Mouse (Mus musculus): ENCODE data around the gene Katna1.

- TF ChIP-seq MAFK (IDR thresholded peaks at IDR 0.05; ENCODE audit: insufficient read depth, low read depth, low read length) (no peak), HCFC1 (IDR thresholded peaks at IDR 0.05; ENCODE audit: borderline replicate concordance, insufficient read depth, low read length) (no peak), ZC3H11A (IDR thresholded peaks at IDR 0.05; ENCODE audit: borderline replicate concordance, low read depth, low read length) (no peak), ZNF384 (IDR thresholded peaks at IDR 0.05; ENCODE audit: low read depth, low read length) (no peak), CHD2 (IDR thresholded peaks at IDR 0.05; ENCODE audit: low read depth, low read length) (no peak)
Observed at GRCm38 (mm10) chr10:7779751-7780237, 54.0 kb downstream of the Katna1 start.

Measured in ES-E14 (cell line).